Mouse (Mus musculus): ENCODE measurements around the gene Olfr134. TPM values are rescaled to one million over a fixed set of nuclear protein-coding genes. Genes with fewer than 3 reads are reported as not detected.

Olfr134 gene
- not detected for total RNA-seq (2023)

DNA sequence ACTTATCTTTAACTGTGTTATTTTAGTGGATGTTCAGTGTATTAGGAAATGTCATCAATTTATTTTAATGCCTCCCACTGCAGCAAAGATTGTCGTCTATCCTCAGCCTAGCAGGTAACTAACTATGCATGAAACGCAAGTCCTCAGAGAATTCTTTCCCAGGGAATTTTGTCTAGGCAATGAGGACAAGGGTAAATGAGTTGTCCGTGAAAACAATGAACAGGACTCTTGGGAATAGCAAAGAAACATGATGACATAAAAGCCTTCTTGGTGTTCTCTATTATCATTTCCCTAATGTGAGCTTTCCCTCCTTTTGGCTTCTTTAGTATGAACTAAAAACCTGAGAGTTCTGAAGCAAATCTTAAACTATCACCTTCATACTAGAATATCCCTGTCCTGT is at the start of gene Olfr134:
TSS of gene Olfr134 (plus strand) at position 301 of the 400 bp plus-strand sequence.

DNA sequence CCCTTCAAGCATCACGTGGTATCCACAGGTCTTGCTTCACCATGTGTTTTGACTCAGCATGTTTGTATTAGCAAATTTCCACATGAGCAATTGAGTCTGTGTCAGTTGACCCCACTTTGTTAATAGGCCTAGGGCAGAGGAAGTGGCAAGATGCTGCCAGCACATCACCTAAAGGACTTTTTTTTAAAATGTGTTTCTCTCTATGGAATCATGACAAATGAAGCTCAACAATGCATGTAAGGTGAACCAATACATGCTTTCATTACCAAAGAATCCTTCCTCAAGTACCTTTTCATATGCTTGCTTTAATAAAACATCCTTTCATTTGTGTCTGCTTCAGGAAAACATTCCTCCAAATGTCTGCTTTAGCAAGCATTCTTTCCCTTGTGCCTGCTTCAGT is 36.8 kb upstream of the Olfr134 start, which contains the start of gene Olfr132:
TSS of gene Olfr132 (minus strand) at position 101 of the 400 bp plus-strand sequence.

DNA sequence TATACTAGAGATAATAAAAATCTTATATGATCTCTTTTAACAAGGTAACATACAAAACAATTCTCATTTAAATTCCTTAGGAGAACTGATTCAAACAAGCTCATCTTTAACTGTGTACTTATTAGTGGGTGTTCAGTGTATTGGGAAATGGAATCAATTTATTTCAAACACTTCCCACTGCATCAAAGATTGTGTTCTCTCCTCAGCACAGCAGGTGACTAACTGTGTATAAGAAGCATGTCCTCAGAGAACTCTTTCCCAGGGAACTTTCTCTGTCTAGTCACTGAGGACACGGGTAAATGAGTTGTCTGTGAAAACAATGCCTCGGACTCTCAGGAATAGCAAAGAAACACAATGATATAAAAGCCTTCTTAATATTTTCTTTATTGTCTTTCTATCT is 26.2 kb upstream of the Olfr134 start, which contains the start of gene Olfr133:
TSS of gene Olfr133 (plus strand) at position 301 of the 400 bp plus-strand sequence.

DNA sequence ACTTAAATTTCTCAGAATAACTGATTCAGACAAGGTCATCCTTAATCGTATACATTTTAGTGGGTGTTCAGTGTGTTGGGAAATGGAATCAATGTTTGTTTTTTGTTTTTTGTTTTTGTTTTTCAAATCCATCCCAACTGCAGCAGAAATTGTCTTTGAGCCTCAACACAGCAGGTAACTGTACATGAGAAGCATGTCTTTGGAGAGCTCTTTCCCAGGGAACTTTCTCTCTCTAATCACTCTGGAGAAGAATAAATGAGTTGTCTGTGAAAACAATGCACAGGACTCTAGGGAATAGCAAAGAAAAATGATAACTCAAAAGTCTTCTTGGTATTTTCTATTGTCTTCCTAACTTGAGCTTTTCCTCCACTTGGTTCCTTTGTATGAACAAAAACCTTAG is 32.8 kb downstream of the Olfr134 start, which contains the start of gene Olfr135:
TSS of gene Olfr135 (plus strand) at position 301 of the 400 bp plus-strand sequence.

Other genes starting within 250 kb of the Olfr134 start
- not detected for gene Olfr761, start 218.3 kb upstream of the Olfr134 start, total RNA-seq (2023)
- gene Olfr129, start 111.3 kb upstream of the Olfr134 start, total RNA-seq (2023): not detected
- not detected for gene Olfr130, start 107.5 kb upstream of the Olfr134 start, total RNA-seq (2023)
- not detected for gene Olfr131, start 82.7 kb upstream of the Olfr134 start, total RNA-seq (2023)
- gene Olfr132, start 36.9 kb upstream of the Olfr134 start, total RNA-seq (2023): not detected
- not detected for gene Olfr133, start 26.1 kb upstream of the Olfr134 start, total RNA-seq (2023)
- not detected for gene Olfr135, start 32.9 kb downstream of the Olfr134 start, total RNA-seq (2023)
- not detected for gene Olfr138, start 89.6 kb downstream of the Olfr134 start, total RNA-seq (2023)
- gene Olfr137, start 136.2 kb downstream of the Olfr134 start, total RNA-seq (2023): not detected
- gene Olfr136, start 158.4 kb downstream of the Olfr134 start, total RNA-seq (2023): not detected
- not detected for gene Esp36, start 248.8 kb downstream of the Olfr134 start, total RNA-seq (2023)

All from neutrophil, adult 59 days (primary cell).